Mouse (Mus musculus) embryonic facial prominence, embryonic 10.5 days (tissue): ENCODE data around the gene Crcp. TPM values are rescaled to one million over a fixed set of nuclear protein-coding genes. Genes with fewer than 3 reads are reported as not detected.

Experiments used
- DNase-seq: peaks from one replicate; pipeline ENCODE4 v3.0.0-alpha.2; 2017; ENCODE audit warnings: low spot score
- H3K27ac ChIP-seq: fragments of 300-500 bp; sonication (generic); replicated peaks from 2 replicates; pipeline ENCODE4 v1.5.1; 2016; ENCODE audit warnings: mild to moderate bottlenecking
- H3K27me3 ChIP-seq: fragments of 300-500 bp; sonication (generic); replicated peaks from 2 replicates; pipeline ENCODE4 v1.6.1; 2016; ENCODE audit warnings: low read depth, mild to moderate bottlenecking; ENCODE audit not compliant: poor library complexity, severe bottlenecking
- H3K36me3 ChIP-seq: fragments of 300-500 bp; sonication (generic); replicated peaks from 2 replicates; pipeline ENCODE4 v1.6.1; 2016; ENCODE audit warnings: mild to moderate bottlenecking, moderate library complexity
- H3K4me1 ChIP-seq: fragments of 300-500 bp; sonication (generic); 2 replicates; pipeline ENCODE4 v1.6.1; 2016
- H3K4me3 ChIP-seq: fragments of 300-500 bp; sonication (generic); 2 replicates; pipeline ENCODE4 v1.5.1; 2016; ENCODE audit warnings: mild to moderate bottlenecking, moderate library complexity
- H3K9me3 ChIP-seq: fragments of 300-500 bp; sonication (generic); 2 replicates; pipeline ENCODE4 v1.6.1; 2016; ENCODE audit warnings: mild to moderate bottlenecking
- WGBS: fragments of 180-500 bp; shearing (Covaris S2); methylation state at CpG from one replicate; pipeline ENCODE4 v1.1.7; 2016; 5-methylcytosine and 5-hydroxymethylcytosine counted together
- polyA plus RNA-seq: library from polyadenylated mRNA; unstranded; fragments of >200 nt; fragmentation: Nextera tagmentation; extraction: Ambion mirVana; gene quantifications from 2 replicates; pipeline ENCODE4 v1.2.1, GENCODE M21; 2016

Gene Crcp
- polyA plus RNA-seq, 1 experiment from 2014 or later = 53.3 TPM

- no peak for DNase-seq
- H3K4me1 ChIP-seq = 0 out of 2 replicates have a peak, but pooled peaks cover 3% of the 10 kb centered on the region
- H3K27me3 ChIP-seq = no peaks in the 10 kb centered on the region
- no peak overlapping the region for H3K4me3 ChIP-seq
- peaks cover 67% of the 10 kb centered on the region for H3K36me3 ChIP-seq
- H3K9me3 ChIP-seq = no peaks in the 10 kb centered on the region
- H3K27ac ChIP-seq = no peak overlapping the region
- 92% methylated on average over 4 of the region's 4 CpGs for WGBS
Measured at GRCm38 (mm10) chr5:130088612-130089011, 59.5 kb downstream of the Crcp start.

DNA sequence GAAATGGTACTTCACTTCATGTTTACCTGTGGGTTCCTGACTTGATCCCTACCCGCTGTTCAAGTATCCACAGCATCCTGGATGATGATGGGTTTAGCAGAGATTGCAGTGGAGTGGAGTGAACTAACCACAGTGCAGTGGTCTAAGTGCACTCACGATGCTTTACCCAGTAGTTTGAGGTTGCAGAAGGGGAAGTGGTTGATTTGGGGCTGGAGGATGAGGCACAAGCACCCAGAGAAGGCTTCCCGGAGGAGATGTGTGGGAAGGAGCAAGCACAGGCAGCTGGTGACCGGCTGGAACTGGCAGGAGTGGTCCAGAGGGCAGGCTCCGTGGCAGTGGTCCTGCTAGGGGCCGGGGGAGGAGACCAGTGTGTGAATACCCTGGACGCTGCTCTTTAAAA, 60.1 kb downstream of the Crcp start:
- Histone ChIP-seq H3K9me3 (no peaks in the 10 kb centered on the region), H3K4me1 (0 out of 2 replicates have a peak, but pooled peaks cover 3% of the 10 kb centered on the region), H3K27me3 (no peaks in the 10 kb centered on the region), H3K4me3 (no peak overlapping the region), H3K27ac (no peak overlapping the region), H3K36me3 (peaks cover 64% of the 10 kb centered on the region)
- WGBS = 89% methylated on average over 7 of the region's 7 CpGs
- DNase-seq = no peak

DNA sequence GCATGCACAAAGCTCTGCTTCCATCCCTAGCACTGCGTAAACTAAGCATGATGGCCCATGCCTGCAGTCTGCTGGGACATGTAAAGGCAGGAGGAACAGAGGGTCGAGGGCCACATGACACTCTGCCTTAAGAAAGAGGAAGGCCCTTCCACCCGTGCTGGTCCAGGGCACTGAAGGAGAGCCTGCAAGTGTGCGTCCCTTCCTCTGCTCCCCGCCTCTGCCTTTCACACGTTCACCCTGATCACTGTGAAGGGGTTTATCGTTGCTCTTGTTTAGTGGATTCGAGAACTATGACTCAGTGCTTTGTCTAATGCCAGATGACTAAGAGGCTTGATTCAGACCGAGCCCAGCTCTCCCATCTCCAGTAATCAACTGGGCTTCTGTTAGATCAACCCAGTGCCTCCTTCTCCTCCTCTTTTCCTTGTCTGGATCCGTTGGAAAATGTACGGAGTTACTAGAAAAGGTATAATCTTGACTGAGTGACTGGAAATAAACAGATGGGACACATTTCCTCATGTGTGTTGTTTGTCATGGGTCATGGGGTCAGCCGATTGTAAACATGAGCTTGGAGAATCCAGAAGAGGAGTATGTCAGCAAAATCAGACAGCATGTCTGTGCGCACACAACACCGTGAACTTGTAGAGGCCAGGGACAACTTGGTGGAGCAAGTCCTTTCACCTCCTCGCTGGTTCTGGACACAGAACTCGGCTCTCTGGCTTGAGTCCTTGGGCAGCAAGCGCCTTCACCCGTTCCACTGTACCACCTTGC, 60.7 kb downstream of the Crcp start:
- no peak for DNase-seq
- Histone ChIP-seq H3K36me3 (peaks cover 59% of the 10 kb centered on the region), H3K4me1 (0 out of 2 replicates have a peak, but pooled peaks cover 3% of the 10 kb centered on the region), H3K27ac (no peak overlapping the region), H3K27me3 (no peaks in the 10 kb centered on the region), H3K4me3 (no peak overlapping the region), H3K9me3 (no peaks in the 10 kb centered on the region)
- 88% methylated on average over 18 of the region's 18 CpGs for WGBS

GRCm38 (mm10) chr5:130096754-130097153, 67.7 kb downstream of the Crcp start:
- no peak overlapping the region for H3K4me3 ChIP-seq
- no peaks in the 10 kb centered on the region for H3K27me3 ChIP-seq
- no peak overlapping the region for H3K27ac ChIP-seq
- DNase-seq = peak; percentile 55
- 0 out of 2 replicates have a peak, but pooled peaks cover 5% of the 10 kb centered on the region for H3K4me1 ChIP-seq
- no peaks in the 10 kb centered on the region for H3K9me3 ChIP-seq
- H3K36me3 ChIP-seq = peaks cover 32% of the 10 kb centered on the region
- 56% methylated on average over 12 of the region's 12 CpGs for WGBS

DNA sequence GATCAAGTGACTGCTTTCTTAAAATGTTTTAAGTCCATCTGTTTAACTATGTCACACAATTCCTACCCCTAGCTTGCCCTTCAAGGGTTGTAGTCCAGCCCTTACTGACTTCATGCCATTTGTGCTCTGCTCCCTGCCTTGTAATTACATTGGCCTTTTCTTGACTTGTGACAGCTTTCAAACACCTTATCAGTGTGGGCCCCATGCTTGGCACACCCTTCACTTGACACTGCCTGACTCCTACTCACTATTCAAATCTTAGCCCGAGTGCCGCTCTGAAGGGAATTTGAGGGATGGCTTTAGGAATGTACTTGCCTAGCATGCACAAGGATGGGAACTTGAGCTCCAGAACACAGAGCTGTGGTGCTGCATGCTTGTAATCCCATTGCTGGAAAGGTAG, 68.7 kb downstream of the Crcp start:
- no peak overlapping the region for H3K4me3 ChIP-seq
- no peak for DNase-seq
- no peaks in the 10 kb centered on the region for H3K9me3 ChIP-seq
- H3K4me1 ChIP-seq = 0 out of 2 replicates have a peak, but pooled peaks cover 5% of the 10 kb centered on the region
- H3K27ac ChIP-seq = no peak overlapping the region
- 88% methylated on average over 2 of the region's 2 CpGs for WGBS
- peaks cover 35% of the 10 kb centered on the region for H3K36me3 ChIP-seq
- no peaks in the 10 kb centered on the region for H3K27me3 ChIP-seq

DNA sequence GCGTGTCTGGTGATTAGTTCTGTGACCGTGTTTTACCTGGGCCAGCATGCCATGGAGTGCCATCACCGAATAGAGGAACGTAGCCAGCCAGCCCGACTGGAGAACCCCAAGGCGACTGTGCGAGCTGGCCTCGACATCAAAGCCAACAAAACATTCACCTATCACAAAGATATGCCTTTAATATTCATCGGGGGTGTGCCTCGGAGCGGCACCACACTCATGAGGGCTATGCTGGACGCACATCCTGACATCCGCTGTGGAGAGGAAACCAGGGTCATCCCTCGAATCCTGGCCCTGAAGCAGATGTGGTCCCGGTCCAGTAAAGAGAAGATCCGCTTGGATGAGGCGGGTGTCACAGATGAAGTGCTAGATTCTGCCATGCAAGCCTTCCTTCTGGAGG, 72.6 kb downstream of the Crcp start:
- no peaks in the 10 kb centered on the region for H3K27me3 ChIP-seq
- peaks cover 49% of the 10 kb centered on the region for H3K36me3 ChIP-seq
- DNase-seq = no peak
- H3K9me3 ChIP-seq = no peaks in the 10 kb centered on the region
- WGBS = 96% methylated on average over 17 of the region's 17 CpGs
- no peak overlapping the region for H3K27ac ChIP-seq
- no peak overlapping the region for H3K4me3 ChIP-seq
- 0 out of 2 replicates have a peak, but pooled peaks cover 2% of the 10 kb centered on the region for H3K4me1 ChIP-seq

DNA sequence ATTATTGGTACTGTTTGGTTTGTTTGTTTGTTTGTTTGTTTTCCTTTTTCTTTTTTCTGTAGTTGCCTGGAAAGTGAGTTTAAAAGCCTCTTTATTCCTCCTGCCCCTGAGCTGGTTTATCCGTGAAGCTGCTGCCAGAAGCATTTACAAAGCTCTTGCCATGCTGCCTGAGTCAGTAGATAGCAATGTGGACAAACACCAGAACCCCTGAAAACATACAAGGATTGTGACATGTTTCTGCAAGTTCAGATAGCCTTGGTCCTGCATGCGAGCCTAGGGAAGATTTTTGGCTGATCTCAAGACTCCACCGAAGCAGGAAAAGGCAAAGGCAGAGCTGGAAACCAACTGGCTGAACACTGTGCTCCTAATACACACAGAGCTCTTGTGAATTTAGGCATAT, 80.3 kb downstream of the Crcp start:
- no peaks in the 10 kb centered on the region for H3K27me3 ChIP-seq
- WGBS = 90% methylated on average over 3 of the region's 3 CpGs
- no peak overlapping the region for H3K27ac ChIP-seq
- H3K9me3 ChIP-seq = no peaks in the 10 kb centered on the region
- no peak overlapping the region for H3K4me3 ChIP-seq
- no peaks in the 10 kb centered on the region for H3K4me1 ChIP-seq
- H3K36me3 ChIP-seq = peaks cover 44% of the 10 kb centered on the region
- DNase-seq = no peak

Other genes starting within 250 kb of the Crcp start
- 35.5 and 38.6 TPM in 2 replicates for gene Psph, start 241.8 kb upstream of the Crcp start, polyA plus RNA-seq
- gene Sumf2, start 182.3 kb upstream of the Crcp start, polyA plus RNA-seq = 44.3 and 44.9 TPM in 2 replicates
- gene Chchd2, start 141.8 kb upstream of the Crcp start, polyA plus RNA-seq = 1,193 and 1,199 TPM in 2 replicates
- gene Zbed5, start 133.6 kb upstream of the Crcp start, polyA plus RNA-seq = 7.4 and 7.7 TPM in 2 replicates
- 0.11 and 0.19 TPM in 2 replicates for gene Phkg1, start 130.7 kb upstream of the Crcp start, polyA plus RNA-seq
- gene Nupr1l, start 120.8 kb upstream of the Crcp start, polyA plus RNA-seq = 3.5 and 3.7 TPM in 2 replicates
- gene Vkorc1l1, start 87.3 kb upstream of the Crcp start, polyA plus RNA-seq = 29.2 and 34.7 TPM in 2 replicates
- 45.3 and 47.7 TPM in 2 replicates for gene Gusb, start 26.2 kb upstream of the Crcp start, polyA plus RNA-seq
- 34.2 and 34.8 TPM in 2 replicates for gene Asl, start within 50 bp of the Crcp start, polyA plus RNA-seq
- 52.3 and 55.6 TPM in 2 replicates for gene Tpst1, start 44.0 kb downstream of the Crcp start, polyA plus RNA-seq
- 4.7 and 5.1 TPM in 2 replicates for gene Kctd7, start 115.6 kb downstream of the Crcp start, polyA plus RNA-seq
- 26.2 and 27.2 TPM in 2 replicates for gene Rabgef1, start 142.5 kb downstream of the Crcp start, polyA plus RNA-seq
- 37.7 and 39.1 TPM in 2 replicates for gene Tmem248, start 187.8 kb downstream of the Crcp start, polyA plus RNA-seq
- 69.9 and 75.6 TPM in 2 replicates for gene Sbds, start 226.2 kb downstream of the Crcp start, polyA plus RNA-seq
- 32.8 and 33.2 TPM in 2 replicates for gene Tyw1, start 226.3 kb downstream of the Crcp start, polyA plus RNA-seq